Mouse (Mus musculus): ENCODE measurements around the gene Mrps16.

- no peak for TF ChIP-seq CTCF (IDR thresholded peaks at IDR 0.05; ENCODE audit: low read depth)
- TF ChIP-seq EP300 (IDR thresholded peaks at IDR 0.05; ENCODE audit: low read depth): no peak
Measured at GRCm38 (mm10) chr14:20347441-20347990, 45.9 kb downstream of the Mrps16 start.

All from liver, postnatal 0 days (tissue).